9 mouse cellular contexts compared by ENCODE assay signal in genomic region chr19:37561106-37561892, GRCm38 (mm10). TPM values are rescaled to one million over a fixed set of nuclear protein-coding genes. Genes with fewer than 3 reads are reported as not detected.
A peak's percentile ranks its signal among the peaks of the same experiment; 100 is the strongest.
DNase-seq lines count a peak whose midpoint lies in the region; ATAC-seq and TF ChIP-seq lines count a peak whose summit lies in the region.
"Had no signal": no experiment of that assay in that cellular context is flagged by ENCODE, and none has a peak within 500 bp of the region (broad histone marks: within the 10 kb centered on the region; RNA-seq: fewer than 3 reads in every experiment).

No protein-coding gene starts in this region.

- peaks cover 77% of the 10 kb centered on the region for H3K4me1 ChIP-seq in G1E (ENCODE audit: insufficient read depth, low read depth, low read length)
- peaks cover 9% of the 10 kb centered on the region; the same call in 1 of the 2 replicates for H3K4me1 ChIP-seq in heart, postnatal 0 days (ENCODE audit: control insufficient read depth, insufficient read depth)
- peaks cover 52% of the 10 kb centered on the region for H3K4me1 ChIP-seq in liver, postnatal 0 days (ENCODE audit: insufficient read depth)

- TF ChIP-seq CTCF in G1E (IDR thresholded peaks at IDR 0.05; ENCODE audit: low read depth, low read length) = no peak
- TF ChIP-seq CTCF in heart, postnatal 0 days (IDR thresholded peaks at IDR 0.05; ENCODE audit: low read depth) = no peak
- no peak for TF ChIP-seq CTCF in liver, postnatal 0 days (IDR thresholded peaks at IDR 0.05; ENCODE audit: low read depth)

- TF ChIP-seq EP300 in heart, postnatal 0 days (IDR thresholded peaks at IDR 0.05; ENCODE audit: low read depth) = no peak
- peak; percentile 86 for TF ChIP-seq EP300 in liver, postnatal 0 days (IDR thresholded peaks at IDR 0.05; ENCODE audit: low read depth)

- no peaks in the 10 kb centered on the region for H3K9me3 ChIP-seq in G1E (replicated peaks)
- no peaks in the 10 kb centered on the region for H3K9me3 ChIP-seq in heart, postnatal 0 days (replicated peaks; ENCODE audit: control insufficient read depth, low read length)
- no peaks in the 10 kb centered on the region for H3K9me3 ChIP-seq in liver, postnatal 0 days (ENCODE audit: low read length)

- DNase-seq in adrenal gland, adult (ENCODE audit: inconsistent age in 2 of 2, low spot score in 1 of 2) = peak; percentile 26 to 61
- DNase-seq in adrenal gland, adult 18-20 months (ENCODE audit: low spot score in 2 of 2) = no peak
- DNase-seq in G1E (ENCODE audit: low spot score) = peak; percentile 48
- DNase-seq in heart, postnatal 0 days (ENCODE audit: low spot score) = peak; percentile 49
- DNase-seq in liver, postnatal 0 days = peak; percentile 59
- DNase-seq in thymus, postnatal 36 days = no peak
- no peak for DNase-seq in testis, postnatal 14 days (ENCODE audit: low spot score)
- DNase-seq in embryo, embryonic 11 days = no peak
- DNase-seq: cerebellum, adult 2 months had no signal

- peak; percentile 83 for ATAC-seq in G1E (ENCODE audit: extremely low read depth, insufficient number of reproducible peaks, low FRiP score, poor library complexity, severe bottlenecking)
- peak; percentile 60; the same call in 1 of the 2 replicates for ATAC-seq in heart, postnatal 0 days (ENCODE audit: insufficient read depth, low read depth)
- peak; percentile 86 for ATAC-seq in liver, postnatal 0 days

- H3K27ac ChIP-seq in heart, postnatal 0 days (ENCODE audit: low read depth) = peak overlapping the region; percentile 3; the same call in 1 of the 2 replicates
- peak overlapping the region; percentile 75 for H3K27ac ChIP-seq in liver, postnatal 0 days (ENCODE audit: low read depth)

- no peaks in the 10 kb centered on the region for H3K27me3 ChIP-seq in G1E (ENCODE audit: insufficient read depth, low read length)
- no peaks in the 10 kb centered on the region for H3K27me3 ChIP-seq in heart, postnatal 0 days (ENCODE audit: control insufficient read depth, insufficient read depth, low read length)
- no peaks in the 10 kb centered on the region for H3K27me3 ChIP-seq in liver, postnatal 0 days (ENCODE audit: insufficient read depth, low read length)

- WGBS in heart, postnatal 0 days = 53% methylated on average over 10 of the region's 10 CpGs
- WGBS in liver, postnatal 0 days (ENCODE audit: insufficient replicate concordance) = 34% methylated on average over 10 of the region's 10 CpGs

- H3K4me2 ChIP-seq in heart, postnatal 0 days (ENCODE audit: low read depth, low read length) = 0 out of 2 replicates have a peak overlapping the region, but pooled peaks have one; percentile 2
- peak overlapping the region; percentile 55 for H3K4me2 ChIP-seq in liver, postnatal 0 days (ENCODE audit: low read depth, low read length)

- peak overlapping the region; percentile 10; the same call in 1 of the 2 replicates for H3K4me3 ChIP-seq in G1E (ENCODE audit: low read depth, low read length)
- no peak overlapping the region for H3K4me3 ChIP-seq in heart, postnatal 0 days (ENCODE audit: low read depth, low read length)
- H3K4me3 ChIP-seq in liver, postnatal 0 days (ENCODE audit: low read depth, low read length) = no peak overlapping the region

- no peak overlapping the region for H3K9ac ChIP-seq in heart, postnatal 0 days (replicated peaks; ENCODE audit: low read depth, low read length)
- 0 out of 2 replicates have a peak overlapping the region, but pooled peaks have one; percentile 12 for H3K9ac ChIP-seq in liver, postnatal 0 days (replicated peaks)

- H3K36me3 ChIP-seq in G1E (replicated peaks) = peaks cover 21% of the 10 kb centered on the region
- no peaks in the 10 kb centered on the region for H3K36me3 ChIP-seq in heart, postnatal 0 days (replicated peaks; ENCODE audit: control insufficient read depth, insufficient read depth, low read length)
- no peaks in the 10 kb centered on the region for H3K36me3 ChIP-seq in liver, postnatal 0 days (replicated peaks; ENCODE audit: insufficient read depth, low read length)

RNA-seq across cellular contexts. Expression of gene Exoc6, which starts 11.1 kb away (rescaled TPM):
- total RNA-seq in adrenal gland, adult 18-20 months (2021) = 10 to 100 TPM; 12.9 to 15.3 TPM
- 90.4 and 92.8 TPM in 2 replicates for total RNA-seq in G1E (2014; fragmentation: Nextera tagmentation)
- 100 and 117 TPM in 2 replicates for total RNA-seq in G1E (2017)
- 25.6 and 26.0 TPM in 2 replicates for polyA plus RNA-seq in G1E (2012)
- 19.9 and 24.2 TPM in 2 replicates for total RNA-seq in heart, postnatal 0 days (2014; rRNA removed; ENCODE audit: low replicate concordance)
- polyA plus RNA-seq in heart, postnatal 0 days (2015; fragmentation: Nextera tagmentation; extraction: Ambion mirVana) = 18.2 and 20.8 TPM in 2 replicates
- polyA plus RNA-seq in liver, postnatal 0 days (2015; fragmentation: Nextera tagmentation; extraction: Ambion mirVana) = 15.2 and 18.9 TPM in 2 replicates

Comparison
In these comparisons a context has a peak if more than half of its experiments do, and no peak if none do; other contexts are left out.
1. DNase-seq: peak in adrenal gland, adult (2 of 2), G1E (single experiment), heart, postnatal 0 days (single experiment) and liver, postnatal 0 days (single experiment); none in adrenal gland, adult 18-20 months (0 of 2), thymus, postnatal 36 days (0 of 2), testis, postnatal 14 days (single experiment) and embryo, embryonic 11 days (single experiment).
2. Peak in every context shown above with its lines, with median percentiles within 50 percentile points of each other: ATAC-seq.